Mouse (Mus musculus): ENCODE measurements at regions not wholly inside any gene's neighbourhood (a gene's known extent, or its start where the extent isn't known, plus 50 kb on each side); places are given as distances from the start of the nearest gene placed in this dataset.

DNA sequence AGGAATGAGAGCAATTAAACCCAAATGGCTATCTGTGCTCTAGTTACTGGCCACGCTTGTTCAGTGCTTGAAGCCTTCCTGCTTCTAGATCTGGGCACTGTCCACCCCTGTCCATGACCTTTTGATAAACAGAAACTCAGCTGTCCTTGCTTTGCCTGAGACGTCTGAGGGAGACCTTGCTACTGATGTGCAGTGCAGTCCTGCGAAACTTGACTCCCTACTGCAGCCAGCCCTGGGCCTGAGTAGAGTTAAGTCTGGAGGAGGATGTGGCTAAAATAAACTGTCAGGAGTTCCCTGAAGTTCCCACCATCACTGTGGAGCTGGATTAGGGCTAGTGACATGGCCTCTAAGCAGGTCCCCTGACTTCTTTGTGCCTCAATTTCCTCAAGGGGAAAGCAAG is 88.4 kb upstream of the Cxcr4 start:
- H3K4me3 ChIP-seq (ENCODE audit: low read depth, low read length), result no peak overlapping the region
- no peak overlapping the region for H3K9ac ChIP-seq (replicated peaks; ENCODE audit: low read depth, low read length)
- 0 out of 2 replicates have a peak, but pooled peaks cover 6% of the 10 kb centered on the region for H3K4me1 ChIP-seq (ENCODE audit: control insufficient read depth, insufficient read depth, low read length)
- H3K27me3 ChIP-seq (ENCODE audit: control insufficient read depth, insufficient read depth, low read length), result no peaks in the 10 kb centered on the region
- 36% methylated on average over 3 of the region's 3 CpGs for WGBS
- no peaks in the 10 kb centered on the region for H3K9me3 ChIP-seq (ENCODE audit: control insufficient read depth, low read depth, low read length)
- no peak overlapping the region for H3K27ac ChIP-seq (ENCODE audit: low read length)
- no peak for ATAC-seq (ENCODE audit: insufficient number of reproducible peaks, insufficient read depth, low FRiP score, low read depth)
- H3K4me2 ChIP-seq (replicated peaks; ENCODE audit: low read depth, low read length), result no peak overlapping the region
- H3K36me3 ChIP-seq (ENCODE audit: control insufficient read depth, insufficient read depth, low read length), result no peaks in the 10 kb centered on the region

DNA sequence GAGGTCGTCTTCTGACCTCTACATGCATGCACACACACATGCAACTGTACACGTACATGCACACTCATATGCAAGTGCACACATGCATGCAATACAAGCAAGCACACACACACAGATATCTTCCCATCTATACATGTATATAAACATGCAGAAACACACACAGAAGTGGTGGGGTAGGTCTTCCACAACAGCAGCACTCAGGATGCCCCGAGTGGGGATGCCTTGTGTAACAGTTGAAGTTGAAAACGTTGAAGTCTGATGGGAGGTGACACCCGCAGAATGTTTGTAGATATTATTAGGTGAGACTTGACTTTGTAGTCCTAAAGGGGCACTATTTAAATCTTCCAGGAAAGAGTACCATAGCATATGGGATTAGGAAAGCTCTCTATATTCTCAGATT is 87.9 kb upstream of the Cxcr4 start:
- no peak overlapping the region for H3K9ac ChIP-seq (replicated peaks; ENCODE audit: low read depth, low read length)
- H3K4me3 ChIP-seq (ENCODE audit: low read depth, low read length), result no peak overlapping the region
- H3K27ac ChIP-seq (ENCODE audit: low read length), result no peak overlapping the region
- 0 out of 2 replicates have a peak, but pooled peaks cover 6% of the 10 kb centered on the region for H3K4me1 ChIP-seq (ENCODE audit: control insufficient read depth, insufficient read depth, low read length)
- no peaks in the 10 kb centered on the region for H3K9me3 ChIP-seq (ENCODE audit: control insufficient read depth, low read depth, low read length)
- WGBS, result 73% methylated on average over 5 of the region's 5 CpGs
- no peaks in the 10 kb centered on the region for H3K36me3 ChIP-seq (ENCODE audit: control insufficient read depth, insufficient read depth, low read length)
- no peaks in the 10 kb centered on the region for H3K27me3 ChIP-seq (ENCODE audit: control insufficient read depth, insufficient read depth, low read length)
- ATAC-seq (ENCODE audit: insufficient number of reproducible peaks, insufficient read depth, low FRiP score, low read depth), result no peak
- no peak overlapping the region for H3K4me2 ChIP-seq (replicated peaks; ENCODE audit: low read depth, low read length)

DNA sequence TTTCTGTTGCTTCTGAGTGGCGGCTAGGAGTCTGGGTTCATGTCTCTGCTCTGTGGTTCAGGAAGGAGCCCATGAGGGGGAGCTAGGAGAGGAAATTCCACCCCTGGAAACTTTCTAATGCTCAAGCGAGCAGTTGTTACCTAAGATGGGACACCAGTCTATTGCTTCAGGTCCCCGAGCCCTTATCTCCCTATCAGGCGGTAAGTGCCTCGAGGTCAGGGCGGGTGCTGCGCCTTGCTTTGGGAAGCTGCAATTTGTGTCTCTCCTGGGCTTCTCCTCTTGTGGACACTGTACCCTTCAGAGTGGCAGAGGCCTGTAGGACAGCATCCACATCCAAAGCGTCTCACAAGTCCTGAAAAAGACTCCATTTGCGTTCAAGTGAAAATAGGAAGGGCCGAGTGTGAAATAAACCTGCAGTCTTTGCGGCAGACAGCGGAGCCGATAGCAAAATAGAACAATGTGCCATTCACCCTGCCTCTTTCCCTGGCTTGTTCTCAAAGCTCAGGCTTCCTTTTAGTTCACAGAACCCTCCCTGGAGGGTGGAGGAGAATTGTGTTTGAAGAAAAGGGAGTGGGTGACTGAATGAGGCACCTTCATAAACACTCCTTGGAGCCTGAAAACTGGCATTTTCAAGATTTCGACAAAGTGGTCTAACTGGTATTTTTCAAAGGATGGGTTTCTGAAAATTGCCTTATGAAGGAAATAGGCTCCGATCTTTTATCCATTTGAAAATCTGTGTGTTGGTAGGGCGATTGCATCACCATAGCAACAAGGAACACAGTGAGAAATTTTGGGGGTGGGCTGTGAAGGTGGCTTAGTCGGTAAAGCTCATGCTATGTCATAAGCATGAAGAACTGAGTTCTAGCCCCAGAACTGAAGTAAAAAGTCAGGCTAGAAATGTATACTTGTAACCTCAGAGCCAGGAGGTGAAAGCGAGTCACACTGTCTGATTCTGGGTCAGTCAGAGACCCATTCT is 87.2 kb upstream of the Cxcr4 start:
- no peaks in the 10 kb centered on the region for H3K9me3 ChIP-seq (ENCODE audit: control insufficient read depth, low read depth, low read length)
- H3K4me2 ChIP-seq (replicated peaks; ENCODE audit: low read depth, low read length), result no peak overlapping the region
- H3K27me3 ChIP-seq (ENCODE audit: control insufficient read depth, insufficient read depth, low read length), result no peaks in the 10 kb centered on the region
- H3K9ac ChIP-seq (replicated peaks; ENCODE audit: low read depth, low read length), result no peak overlapping the region
- H3K36me3 ChIP-seq (ENCODE audit: control insufficient read depth, insufficient read depth, low read length), result no peaks in the 10 kb centered on the region
- peak; percentile 70; the same call in 1 of the 2 replicates for ATAC-seq (ENCODE audit: insufficient number of reproducible peaks, insufficient read depth, low FRiP score, low read depth)
- peak overlapping the region; percentile 64 for H3K27ac ChIP-seq (ENCODE audit: low read length)
- 0 out of 2 replicates have a peak, but pooled peaks cover 3% of the 10 kb centered on the region for H3K4me1 ChIP-seq (ENCODE audit: control insufficient read depth, insufficient read depth, low read length)
- H3K4me3 ChIP-seq (ENCODE audit: low read depth, low read length), result no peak overlapping the region
- 52% methylated on average over 18 of the region's 18 CpGs for WGBS

DNA sequence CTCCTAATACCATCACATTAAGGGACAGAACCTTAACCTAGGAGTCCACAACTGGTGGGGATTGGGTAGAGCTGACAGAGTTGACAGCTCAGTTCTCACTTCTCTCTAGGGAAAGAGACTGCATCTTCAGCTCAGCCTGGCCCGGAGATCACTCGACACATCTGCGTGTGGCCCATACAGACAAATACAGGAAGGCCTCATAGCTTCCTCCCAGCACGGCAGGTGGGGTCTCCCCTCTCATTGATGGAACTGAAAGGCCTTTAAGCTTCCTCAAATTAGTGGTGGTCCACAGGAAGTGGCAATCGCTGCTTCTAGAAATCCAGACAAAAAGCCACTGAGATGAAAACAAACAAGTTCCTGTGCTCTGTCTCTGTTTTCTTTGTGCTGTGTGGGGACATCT is 83.4 kb upstream of the Cxcr4 start:
- ATAC-seq (ENCODE audit: insufficient number of reproducible peaks, insufficient read depth, low FRiP score, low read depth), result no peak
- no peaks in the 10 kb centered on the region for H3K27me3 ChIP-seq (ENCODE audit: control insufficient read depth, insufficient read depth, low read length)
- H3K27ac ChIP-seq (ENCODE audit: low read length), result no peak overlapping the region
- no peaks in the 10 kb centered on the region for H3K36me3 ChIP-seq (ENCODE audit: control insufficient read depth, insufficient read depth, low read length)
- H3K4me3 ChIP-seq (ENCODE audit: low read depth, low read length), result no peak overlapping the region
- WGBS, result 72% methylated on average over 5 of the region's 5 CpGs
- H3K4me2 ChIP-seq (replicated peaks; ENCODE audit: low read depth, low read length), result no peak overlapping the region
- H3K9ac ChIP-seq (replicated peaks; ENCODE audit: low read depth, low read length), result no peak overlapping the region
- no peaks in the 10 kb centered on the region for H3K4me1 ChIP-seq (ENCODE audit: control insufficient read depth, insufficient read depth, low read length)
- no peaks in the 10 kb centered on the region for H3K9me3 ChIP-seq (ENCODE audit: control insufficient read depth, low read depth, low read length)

DNA sequence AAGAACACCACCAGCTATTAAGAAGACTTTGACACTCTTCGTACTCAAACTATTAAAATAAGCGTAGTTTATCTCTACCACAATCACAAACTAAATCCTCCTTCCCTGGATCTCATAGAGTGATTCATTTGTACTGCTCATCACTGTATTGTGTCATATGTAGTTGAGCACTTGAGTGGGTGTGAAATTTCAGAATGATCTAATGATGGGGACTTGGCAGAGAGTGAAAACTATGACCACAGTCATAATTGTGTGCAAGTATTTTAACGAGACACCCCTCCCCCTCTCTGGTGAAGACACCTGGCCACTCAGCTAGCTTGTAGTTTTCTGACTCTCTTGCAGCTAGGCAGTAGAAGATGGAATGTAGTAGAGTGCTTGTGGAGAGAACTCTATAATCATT is 80.2 kb upstream of the Cxcr4 start:
- Histone ChIP-seq H3K4me1 (ENCODE audit: control insufficient read depth, insufficient read depth, low read length) (no peaks in the 10 kb centered on the region), H3K27me3 (ENCODE audit: control insufficient read depth, insufficient read depth, low read length) (no peaks in the 10 kb centered on the region), H3K9ac (replicated peaks; ENCODE audit: low read depth, low read length) (no peak overlapping the region), H3K27ac (ENCODE audit: low read length) (no peak overlapping the region), H3K4me3 (ENCODE audit: low read depth, low read length) (no peak overlapping the region), H3K4me2 (replicated peaks; ENCODE audit: low read depth, low read length) (no peak overlapping the region), H3K9me3 (ENCODE audit: control insufficient read depth, low read depth, low read length) (no peaks in the 10 kb centered on the region), H3K36me3 (ENCODE audit: control insufficient read depth, insufficient read depth, low read length) (no peaks in the 10 kb centered on the region)
- 83% methylated on average over 3 of the region's 3 CpGs for WGBS
- no peak for ATAC-seq (ENCODE audit: insufficient number of reproducible peaks, insufficient read depth, low FRiP score, low read depth)

DNA sequence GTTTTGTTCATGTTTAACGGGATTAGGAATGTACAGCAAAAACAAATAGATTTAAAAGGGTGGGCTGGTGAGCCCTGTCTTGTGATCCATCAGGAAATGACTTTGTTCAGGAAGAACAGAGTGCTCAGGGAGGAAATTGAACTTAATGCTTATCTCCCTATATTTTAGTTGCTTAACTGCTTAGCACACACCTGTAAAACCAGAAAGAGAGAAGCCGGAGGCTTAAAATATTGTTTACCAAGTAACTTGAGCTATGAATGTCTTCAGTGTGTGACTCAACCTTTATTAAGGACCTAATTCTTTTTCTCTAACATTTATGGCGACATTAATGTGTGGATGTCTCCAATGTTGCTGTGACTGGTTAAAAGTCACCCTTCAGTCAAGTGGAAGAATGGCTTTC is 79.4 kb upstream of the Cxcr4 start:
- no peaks in the 10 kb centered on the region for H3K36me3 ChIP-seq (ENCODE audit: control insufficient read depth, insufficient read depth, low read length)
- 54% methylated on average over 3 of the region's 3 CpGs for WGBS
- no peak overlapping the region for H3K9ac ChIP-seq (replicated peaks; ENCODE audit: low read depth, low read length)
- no peaks in the 10 kb centered on the region for H3K4me1 ChIP-seq (ENCODE audit: control insufficient read depth, insufficient read depth, low read length)
- H3K27me3 ChIP-seq (ENCODE audit: control insufficient read depth, insufficient read depth, low read length), result no peaks in the 10 kb centered on the region
- no peaks in the 10 kb centered on the region for H3K9me3 ChIP-seq (ENCODE audit: control insufficient read depth, low read depth, low read length)
- no peak overlapping the region for H3K4me2 ChIP-seq (replicated peaks; ENCODE audit: low read depth, low read length)
- H3K27ac ChIP-seq (ENCODE audit: low read length), result no peak overlapping the region
- no peak overlapping the region for H3K4me3 ChIP-seq (ENCODE audit: low read depth, low read length)
- no peak for ATAC-seq (ENCODE audit: insufficient number of reproducible peaks, insufficient read depth, low FRiP score, low read depth)

DNA sequence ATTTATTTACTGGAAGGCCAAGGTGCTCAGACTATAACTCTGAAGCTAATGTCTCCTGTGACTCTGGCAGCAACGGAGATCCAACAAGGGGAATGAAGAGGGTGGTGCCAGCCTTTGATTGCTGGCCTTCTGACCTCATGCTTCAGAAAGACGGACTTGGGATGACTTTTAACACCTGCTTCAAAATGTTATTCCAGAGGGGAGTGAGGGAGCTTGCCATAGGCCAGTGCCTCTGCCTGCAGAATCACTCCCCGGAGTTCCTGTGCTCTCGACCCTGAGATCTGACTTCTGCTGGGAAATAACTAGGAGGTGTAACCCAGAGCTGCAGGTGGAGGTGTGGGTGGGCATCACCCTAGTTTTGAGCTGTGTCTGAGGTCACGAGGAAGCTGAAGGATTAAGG is 78.9 kb upstream of the Cxcr4 start:
- Histone ChIP-seq H3K27me3 (ENCODE audit: control insufficient read depth, insufficient read depth, low read length) (no peaks in the 10 kb centered on the region), H3K4me2 (replicated peaks; ENCODE audit: low read depth, low read length) (no peak overlapping the region), H3K9me3 (ENCODE audit: control insufficient read depth, low read depth, low read length) (no peaks in the 10 kb centered on the region), H3K9ac (replicated peaks; ENCODE audit: low read depth, low read length) (no peak overlapping the region), H3K36me3 (ENCODE audit: control insufficient read depth, insufficient read depth, low read length) (no peaks in the 10 kb centered on the region), H3K4me3 (ENCODE audit: low read depth, low read length) (no peak overlapping the region), H3K4me1 (ENCODE audit: control insufficient read depth, insufficient read depth, low read length) (no peaks in the 10 kb centered on the region), H3K27ac (ENCODE audit: low read length) (no peak overlapping the region)
- 40% methylated on average over 5 of the region's 5 CpGs for WGBS
- ATAC-seq (ENCODE audit: insufficient number of reproducible peaks, insufficient read depth, low FRiP score, low read depth), result no peak

DNA sequence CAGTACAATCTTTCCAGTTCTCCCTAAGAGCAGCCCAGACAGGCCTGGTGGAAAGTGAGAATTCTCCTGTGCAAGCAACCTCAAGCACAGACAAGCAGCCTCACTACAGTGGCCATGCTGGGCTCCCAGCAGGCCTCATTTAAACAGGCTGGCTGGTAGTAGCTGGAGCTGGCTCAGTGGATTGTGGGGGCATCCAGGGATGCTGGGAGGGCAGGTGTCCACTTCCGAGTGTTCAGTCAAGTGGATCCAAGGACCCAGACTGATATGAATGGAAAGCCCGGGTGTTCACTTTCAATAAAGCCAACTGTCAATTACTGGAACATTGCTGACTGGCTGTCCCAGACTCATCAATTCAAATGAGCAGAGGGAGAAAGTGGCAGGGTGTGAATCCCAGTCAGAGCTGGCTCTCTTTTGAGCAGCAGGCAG is 77.2 kb upstream of the Cxcr4 start:
- Histone ChIP-seq H3K4me2 (replicated peaks; ENCODE audit: low read depth, low read length) (no peak overlapping the region), H3K36me3 (ENCODE audit: control insufficient read depth, insufficient read depth, low read length) (no peaks in the 10 kb centered on the region), H3K9ac (replicated peaks; ENCODE audit: low read depth, low read length) (no peak overlapping the region), H3K27ac (ENCODE audit: low read length) (no peak overlapping the region), H3K4me1 (ENCODE audit: control insufficient read depth, insufficient read depth, low read length) (no peaks in the 10 kb centered on the region), H3K9me3 (ENCODE audit: control insufficient read depth, low read depth, low read length) (no peaks in the 10 kb centered on the region), H3K4me3 (ENCODE audit: low read depth, low read length) (no peak overlapping the region), H3K27me3 (ENCODE audit: control insufficient read depth, insufficient read depth, low read length) (no peaks in the 10 kb centered on the region)
- no peak for ATAC-seq (ENCODE audit: insufficient number of reproducible peaks, insufficient read depth, low FRiP score, low read depth)
- 74% methylated on average over 2 of the region's 2 CpGs for WGBS
